Mouse (Mus musculus) liver, embryonic 13.5 days (tissue): ENCODE data around the gene Grik4. TPM values are rescaled to one million over a fixed set of nuclear protein-coding genes. Genes with fewer than 3 reads are reported as not detected.

Experiments
- ATAC-seq: fragments of 200-750 bp; cut with Nextera tagmentation; 2 replicates; pipeline ENCODE4 v1.8.0; 2017; ENCODE audit warnings: low read depth, mild to moderate bottlenecking, moderate number of reproducible peaks, moderate library complexity
- DNase-seq: peaks from one replicate; pipeline ENCODE4 v3.0.0; 2022
- H3K27ac ChIP-seq: fragments of 300-500 bp; sonication (generic); 2 replicates; pipeline ENCODE4 v1.5.1; 2015; ENCODE audit warnings: moderate library complexity, mild to moderate bottlenecking, inconsistent platforms
- H3K27me3 ChIP-seq: fragments of 300-500 bp; sonication (generic); 2 replicates; pipeline ENCODE4 v1.6.1; 2015; ENCODE audit warnings: mild to moderate bottlenecking, inconsistent platforms
- H3K36me3 ChIP-seq: fragments of 300-500 bp; sonication (generic); 2 replicates; pipeline ENCODE4 v1.6.1; 2015; ENCODE audit warnings: mild to moderate bottlenecking, inconsistent platforms
- H3K4me1 ChIP-seq: fragments of 300-500 bp; sonication (generic); replicated peaks from 2 replicates; pipeline ENCODE4 v1.6.1; 2015; ENCODE audit warnings: inconsistent platforms
- H3K4me2 ChIP-seq: fragments of 300-500 bp; sonication (generic); 2 replicates; pipeline ENCODE4 v1.6.1; 2015; ENCODE audit warnings: inconsistent platforms, mild to moderate bottlenecking, moderate library complexity
- H3K4me3 ChIP-seq: fragments of 300-500 bp; sonication (generic); replicated peaks from 2 replicates; pipeline ENCODE4 v1.5.1; 2015; ENCODE audit warnings: mild to moderate bottlenecking, inconsistent platforms
- H3K9ac ChIP-seq: fragments of 300-500 bp; sonication (generic); 2 replicates; pipeline ENCODE4 v1.6.1; 2015; ENCODE audit warnings: mild to moderate bottlenecking, inconsistent platforms
- H3K9me3 ChIP-seq: fragments of 300-500 bp; sonication (generic); replicated peaks from 2 replicates; pipeline ENCODE4 v1.6.1; 2016; ENCODE audit warnings: inconsistent platforms
- WGBS: fragments of 180-500 bp; shearing (Covaris S2); methylation state at CpG from one replicate; pipeline ENCODE4 v1.1.7; 2015; ENCODE audit not compliant: insufficient replicate concordance; 5-methylcytosine and 5-hydroxymethylcytosine counted together
- polyA plus RNA-seq: library from polyadenylated mRNA; unstranded; fragments of >200 nt; fragmentation: Nextera tagmentation; extraction: Ambion mirVana; gene quantifications from 2 replicates; pipeline ENCODE4 v1.2.1, GENCODE M21; 2015

The Grik4 gene
- polyA plus RNA-seq, 1 experiment from 2014 or later = 1.1 TPM

DNA sequence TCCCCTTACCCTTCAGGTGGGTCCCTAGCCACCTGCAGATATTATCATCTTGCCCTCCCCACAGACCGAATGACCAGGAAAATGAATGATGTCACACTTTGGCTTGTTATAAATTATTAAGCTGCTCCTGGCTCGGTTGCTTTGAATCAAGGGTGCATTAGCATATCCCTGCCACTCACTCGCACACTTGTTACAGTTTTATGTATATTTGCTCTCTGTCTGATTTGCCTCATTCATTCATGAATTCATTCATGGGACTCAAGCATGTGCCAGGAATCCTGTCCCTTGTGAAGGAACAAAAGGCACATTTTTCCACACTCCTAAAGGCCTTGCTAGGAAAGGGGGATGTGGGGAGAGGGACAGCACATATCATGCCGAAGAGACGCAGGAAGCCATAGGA, 431.1 kb downstream of the Grik4 start:
- 61% methylated on average over 5 of the region's 5 CpGs for WGBS
- Histone ChIP-seq H3K4me3 (no peak overlapping the region), H3K9me3 (no peaks in the 10 kb centered on the region), H3K36me3 (no peaks in the 10 kb centered on the region), H3K9ac (no peak overlapping the region), H3K27me3 (no peaks in the 10 kb centered on the region), H3K4me1 (no peaks in the 10 kb centered on the region), H3K4me2 (no peak overlapping the region), H3K27ac (no peak overlapping the region)
- DNase-seq = no peak
- ATAC-seq = no peak

DNA sequence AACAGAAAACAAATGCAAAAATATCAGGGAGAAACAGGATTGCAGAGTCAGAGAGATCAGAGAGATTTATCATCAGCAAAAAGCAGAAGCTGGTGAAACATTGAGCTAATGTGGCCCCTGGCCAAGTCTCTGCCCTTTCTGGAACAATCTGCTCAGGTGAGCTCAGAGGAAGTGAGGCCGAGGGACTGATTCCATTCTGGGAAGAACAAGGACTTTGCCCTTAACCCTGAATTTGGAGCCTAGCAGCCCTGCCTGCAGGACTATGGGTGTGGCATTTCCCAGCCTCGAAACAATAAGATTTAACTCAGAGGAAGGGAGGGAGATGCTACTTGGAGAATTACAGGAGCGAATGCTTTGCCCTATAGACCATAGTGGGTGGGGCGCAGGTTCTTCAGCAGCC, 432.0 kb downstream of the Grik4 start:
- Histone ChIP-seq H3K4me3 (no peak overlapping the region), H3K36me3 (no peaks in the 10 kb centered on the region), H3K27ac (no peak overlapping the region), H3K4me2 (no peak overlapping the region), H3K27me3 (no peaks in the 10 kb centered on the region), H3K9ac (no peak overlapping the region), H3K9me3 (no peaks in the 10 kb centered on the region), H3K4me1 (no peaks in the 10 kb centered on the region)
- WGBS = 40% methylated on average over 4 of the region's 4 CpGs
- no peak for ATAC-seq
- no peak for DNase-seq

DNA sequence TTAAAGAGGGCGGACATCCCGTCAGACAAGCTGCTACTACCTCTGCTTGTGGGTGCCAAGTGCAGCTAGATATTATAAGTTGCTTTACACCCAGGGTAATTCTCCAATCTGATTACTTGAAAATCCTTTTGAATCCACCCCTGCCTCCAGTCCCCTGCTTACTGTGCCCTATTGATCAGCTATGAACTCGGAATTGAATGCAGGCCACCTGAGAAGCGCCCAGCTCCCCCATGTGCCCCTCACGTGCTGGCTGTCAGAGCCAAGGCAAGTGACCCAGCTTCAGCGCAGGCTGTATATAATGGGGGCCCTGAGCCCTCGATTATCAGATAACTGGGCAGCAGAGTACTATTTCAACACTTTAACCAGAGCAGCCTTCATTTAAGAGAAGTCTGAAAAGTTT, 436.1 kb downstream of the Grik4 start:
- H3K4me1 ChIP-seq = no peaks in the 10 kb centered on the region
- H3K4me2 ChIP-seq = no peak overlapping the region
- no peak for ATAC-seq

DNA sequence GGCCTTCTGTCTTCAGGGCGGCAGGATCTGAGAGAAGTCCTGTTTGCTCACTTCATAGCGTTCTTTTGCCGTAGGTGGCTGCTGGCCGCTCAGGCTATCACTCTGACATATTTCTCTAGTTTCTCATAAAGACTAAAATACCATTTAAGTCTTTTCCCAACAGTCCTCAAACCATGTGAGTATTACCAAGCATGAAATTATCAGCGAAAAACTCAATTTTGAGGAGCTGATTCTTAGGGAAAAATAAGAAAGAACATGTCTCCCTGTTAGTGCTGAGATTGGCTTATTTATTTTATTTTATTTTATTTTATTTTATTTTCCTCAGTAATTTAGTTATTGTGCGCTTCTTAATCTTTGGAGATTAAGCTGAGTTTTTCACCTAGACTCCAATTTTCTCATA, 436.6 kb downstream of the Grik4 start, which contains the start of gene Tbcel:
Gene Tbcel, minus strand, starts transcription at position 101 of the 400 bp plus-strand sequence.
- 71% methylated on average over 6 of the region's 6 CpGs for WGBS
- Histone ChIP-seq H3K9ac (no peak within 1 kb of the TSS), H3K27me3 (no peaks in the 10 kb centered on the region), H3K4me2 (no peak within 1 kb of the TSS), H3K27ac (peak within 1 kb of the TSS; percentile 34; the same call in 1 of the 2 replicates), H3K9me3 (no peaks in the 10 kb centered on the region), H3K4me1 (no peaks in the 10 kb centered on the region), H3K4me3 (no peak within 1 kb of the TSS), H3K36me3 (no peaks in the 10 kb centered on the region)
- ATAC-seq (no peak), DNase-seq (no peak)

More for the DNA sequence above, 436.1 kb downstream of the Grik4 start:
- no peaks in the 10 kb centered on the region for H3K9me3 ChIP-seq
- H3K36me3 ChIP-seq = no peaks in the 10 kb centered on the region
- H3K9ac ChIP-seq = no peak overlapping the region
- no peak overlapping the region; the same call in 1 of the 2 replicates for H3K27ac ChIP-seq
- WGBS = 57% methylated on average over 7 of the region's 7 CpGs
- no peak for DNase-seq
- no peaks in the 10 kb centered on the region for H3K27me3 ChIP-seq
- no peak overlapping the region for H3K4me3 ChIP-seq

DNA sequence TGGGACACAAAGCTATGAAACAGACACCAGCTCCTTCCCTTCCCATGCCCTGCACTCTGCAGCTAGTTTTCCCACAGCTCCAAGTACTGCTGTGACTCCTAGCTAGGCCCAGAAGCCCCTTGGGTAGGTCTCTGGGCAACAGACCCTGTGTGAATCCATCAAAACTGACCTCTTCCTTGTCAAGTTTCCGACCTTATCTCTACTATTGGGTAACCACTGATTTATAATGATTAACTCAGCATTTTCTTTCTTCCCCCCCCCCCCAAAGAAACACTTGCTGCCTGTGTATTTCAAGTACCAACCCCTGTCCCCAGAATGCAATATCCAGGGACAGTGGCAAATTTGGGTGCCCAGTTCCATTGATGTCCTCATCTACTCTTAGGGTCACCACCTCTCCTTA, 437.3 kb downstream of the Grik4 start:
- Histone ChIP-seq H3K4me1 (no peaks in the 10 kb centered on the region), H3K4me3 (no peak overlapping the region), H3K4me2 (no peak overlapping the region), H3K9ac (no peak overlapping the region), H3K27ac (no peak overlapping the region), H3K9me3 (no peaks in the 10 kb centered on the region), H3K27me3 (no peaks in the 10 kb centered on the region), H3K36me3 (no peaks in the 10 kb centered on the region)
- ATAC-seq = 0 out of 2 replicates have a peak, but pooled peaks have one; percentile 36
- 17% methylated on average over 1 of the region's 1 CpGs for WGBS
- no peak for DNase-seq

DNA sequence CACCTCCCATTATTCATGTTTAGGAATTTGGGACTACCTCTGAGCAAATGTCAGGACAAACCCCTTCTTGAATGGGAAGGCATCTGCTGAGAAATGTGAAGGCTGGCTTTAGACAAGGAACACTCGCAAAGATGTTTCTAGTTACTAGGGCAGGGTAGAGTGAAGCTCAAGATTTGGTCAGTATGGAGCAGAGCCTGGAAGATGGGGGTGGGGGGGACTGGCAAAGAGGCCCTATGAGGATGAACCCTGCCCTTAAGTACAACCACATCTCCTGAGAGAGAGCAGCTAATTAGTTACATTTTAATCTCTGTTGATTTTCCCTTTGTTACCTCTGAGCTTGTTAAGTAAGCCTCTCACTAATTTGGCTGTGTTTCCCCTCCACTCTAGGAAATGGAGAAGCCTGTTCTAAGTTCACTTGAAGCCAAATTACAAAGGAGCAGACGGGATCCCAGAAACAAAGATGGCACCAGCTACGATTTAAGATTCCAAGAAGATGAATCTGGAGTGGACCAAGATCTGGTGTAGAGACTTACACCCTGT, 439.3 kb downstream of the Grik4 start:
- WGBS = 66% methylated on average over 3 of the region's 3 CpGs
- H3K9ac ChIP-seq = no peak overlapping the region
- ATAC-seq = no peak
- no peaks in the 10 kb centered on the region for H3K27me3 ChIP-seq
- H3K9me3 ChIP-seq = no peaks in the 10 kb centered on the region
- H3K4me1 ChIP-seq = no peaks in the 10 kb centered on the region
- no peaks in the 10 kb centered on the region for H3K36me3 ChIP-seq
- H3K4me2 ChIP-seq = no peak overlapping the region
- no peak overlapping the region for H3K27ac ChIP-seq
- no peak overlapping the region for H3K4me3 ChIP-seq
- no peak for DNase-seq

DNA sequence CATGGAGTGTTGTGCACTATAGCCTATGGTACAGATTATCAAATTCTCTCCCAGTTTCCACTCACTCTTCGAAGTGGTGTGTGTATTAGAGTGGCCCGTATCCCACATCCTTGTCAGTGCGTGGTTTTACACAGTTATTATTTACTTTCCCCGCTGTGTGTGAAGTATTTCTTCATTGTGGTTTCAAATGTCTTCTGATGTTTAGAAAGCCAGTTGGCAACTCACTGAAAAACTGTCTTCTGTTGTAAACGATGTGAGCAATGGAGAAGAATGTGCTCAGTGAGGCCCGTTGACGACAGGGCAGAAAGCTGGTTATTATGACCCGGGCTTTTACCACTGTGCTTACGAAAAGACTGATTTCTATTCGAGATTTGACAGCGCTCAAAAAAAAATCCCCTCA, 439.7 kb downstream of the Grik4 start:
- 70% methylated on average over 11 of the region's 11 CpGs for WGBS
- ATAC-seq = no peak
- no peak overlapping the region for H3K4me2 ChIP-seq

DNA sequence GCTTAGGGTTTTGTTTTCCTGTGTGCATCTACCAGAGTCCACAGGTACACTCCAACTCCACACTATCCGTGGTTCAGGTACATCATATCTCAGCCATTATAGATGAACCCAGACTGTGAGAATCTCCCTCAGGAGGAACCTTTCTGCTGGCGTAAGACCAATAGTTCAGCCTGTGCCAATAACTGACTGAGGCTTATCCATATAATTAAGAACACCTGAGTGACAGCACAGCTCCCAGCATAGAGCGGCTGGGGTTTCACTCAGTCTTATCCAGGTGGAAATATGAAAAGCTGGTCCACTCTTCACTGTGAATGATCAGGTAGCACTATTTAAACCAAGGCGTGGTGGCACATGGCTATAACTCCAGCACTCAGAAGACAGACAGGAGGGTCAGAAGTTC, 440.6 kb downstream of the Grik4 start:
- no peaks in the 10 kb centered on the region for H3K4me1 ChIP-seq
- no peak for ATAC-seq
- H3K9me3 ChIP-seq = no peaks in the 10 kb centered on the region
- no peak overlapping the region for H3K4me2 ChIP-seq
- H3K27me3 ChIP-seq = no peaks in the 10 kb centered on the region
- H3K36me3 ChIP-seq = no peaks in the 10 kb centered on the region
- H3K4me3 ChIP-seq = no peak overlapping the region
- H3K27ac ChIP-seq = no peak overlapping the region
- DNase-seq = no peak
- H3K9ac ChIP-seq = no peak overlapping the region
- 75% methylated on average over 4 of the region's 4 CpGs for WGBS

More for the DNA sequence above, 439.7 kb downstream of the Grik4 start:
- Histone ChIP-seq H3K9ac (no peak overlapping the region), H3K27ac (no peak overlapping the region), H3K4me1 (no peaks in the 10 kb centered on the region), H3K9me3 (no peaks in the 10 kb centered on the region), H3K4me3 (no peak overlapping the region), H3K27me3 (no peaks in the 10 kb centered on the region), H3K36me3 (no peaks in the 10 kb centered on the region)
- DNase-seq = no peak

DNA sequence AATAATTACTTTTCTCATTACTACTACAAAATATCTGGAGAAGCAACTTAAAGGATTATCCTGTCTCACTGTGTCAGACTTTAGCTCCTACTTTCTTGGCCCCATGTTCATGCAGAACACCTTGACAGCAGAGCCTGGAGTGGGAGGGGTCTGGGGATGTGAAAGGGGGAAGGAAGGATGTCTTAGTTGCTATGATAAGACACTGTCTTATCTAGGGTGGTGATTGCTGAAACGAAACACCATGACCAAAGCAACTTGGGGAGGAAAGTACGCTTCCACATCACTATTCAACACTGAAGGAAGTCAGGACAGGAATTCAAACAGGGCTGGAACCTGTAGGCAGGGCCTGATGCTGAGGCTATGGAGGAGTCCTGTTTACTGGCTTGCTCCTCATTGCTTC, 448.0 kb downstream of the Grik4 start:
- Histone ChIP-seq H3K9me3 (no peaks in the 10 kb centered on the region), H3K9ac (no peak overlapping the region), H3K4me2 (no peak overlapping the region), H3K27me3 (no peaks in the 10 kb centered on the region), H3K4me1 (no peaks in the 10 kb centered on the region), H3K36me3 (no peaks in the 10 kb centered on the region), H3K27ac (no peak overlapping the region), H3K4me3 (no peak overlapping the region)
- 24% methylated on average over 2 of the region's 2 CpGs for WGBS
- ATAC-seq (no peak), DNase-seq (no peak)

DNA sequence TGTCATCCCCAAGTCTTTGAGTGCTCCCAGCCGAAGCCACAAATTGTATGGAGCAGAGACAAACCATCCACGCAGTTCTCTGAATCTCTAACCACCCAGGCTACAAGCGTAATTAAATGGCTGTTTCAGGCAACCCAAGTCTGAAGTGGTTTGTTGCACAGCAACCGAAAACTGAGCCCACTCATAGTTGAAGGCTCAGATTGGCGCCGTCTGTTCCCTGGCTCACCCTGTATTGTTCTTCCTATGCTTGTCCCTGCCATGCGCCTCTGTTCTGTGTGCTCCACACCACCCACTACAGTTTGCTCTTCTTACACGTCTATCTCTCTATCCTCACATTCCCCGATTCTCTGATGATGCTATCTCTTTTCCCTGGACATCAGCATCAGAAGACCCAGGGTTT, 452.5 kb downstream of the Grik4 start:
- DNase-seq (no peak), ATAC-seq (no peak)
- Histone ChIP-seq H3K4me1 (no peaks in the 10 kb centered on the region), H3K9ac (no peak overlapping the region), H3K4me3 (no peak overlapping the region), H3K4me2 (no peak overlapping the region), H3K36me3 (no peaks in the 10 kb centered on the region), H3K9me3 (no peaks in the 10 kb centered on the region), H3K27ac (no peak overlapping the region), H3K27me3 (no peaks in the 10 kb centered on the region)
- WGBS = 74% methylated on average over 9 of the region's 9 CpGs

DNA sequence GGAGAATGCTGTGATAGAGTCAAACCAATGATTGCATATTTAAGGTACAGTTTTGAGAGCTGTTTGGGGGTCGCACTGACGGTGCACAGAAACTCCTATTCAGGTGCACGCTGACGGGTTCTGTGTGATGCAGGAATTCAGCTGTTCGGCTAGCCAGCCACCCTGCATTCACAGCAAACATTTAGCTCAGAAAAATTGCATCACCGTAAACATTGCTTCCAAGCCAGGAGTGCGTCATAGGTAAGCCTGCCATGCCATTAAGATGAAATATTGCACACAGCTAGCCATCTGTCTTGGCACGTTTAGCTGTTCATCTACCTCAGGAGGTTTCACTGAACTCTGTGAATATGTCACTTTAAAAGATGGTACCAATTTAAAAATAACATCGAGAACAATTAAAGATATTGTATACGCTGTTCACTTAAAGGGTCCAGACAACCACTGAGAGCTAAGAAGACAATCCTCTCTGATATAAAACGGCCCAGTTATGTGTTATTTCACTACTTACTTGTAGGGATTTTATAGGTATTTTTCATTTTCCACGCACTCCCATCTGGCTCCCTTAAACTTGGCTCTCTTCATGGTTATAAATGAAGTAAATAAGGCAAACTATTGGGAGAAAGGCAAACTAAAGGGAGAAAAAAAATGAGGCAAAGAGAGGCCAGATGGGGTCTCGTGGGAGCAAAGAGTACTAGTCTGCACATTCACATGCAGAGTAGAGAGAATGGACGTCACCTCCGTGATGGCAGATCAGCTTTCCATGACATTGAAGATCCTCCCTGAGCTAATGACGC, 453.5 kb downstream of the Grik4 start:
- Histone ChIP-seq H3K27ac (no peak overlapping the region), H3K36me3 (no peaks in the 10 kb centered on the region), H3K27me3 (no peaks in the 10 kb centered on the region), H3K4me1 (no peaks in the 10 kb centered on the region), H3K4me3 (no peak overlapping the region), H3K4me2 (no peak overlapping the region), H3K9ac (no peak overlapping the region), H3K9me3 (no peaks in the 10 kb centered on the region)
- no peak for DNase-seq
- WGBS = 72% methylated on average over 16 of the region's 16 CpGs
- ATAC-seq = no peak

DNA sequence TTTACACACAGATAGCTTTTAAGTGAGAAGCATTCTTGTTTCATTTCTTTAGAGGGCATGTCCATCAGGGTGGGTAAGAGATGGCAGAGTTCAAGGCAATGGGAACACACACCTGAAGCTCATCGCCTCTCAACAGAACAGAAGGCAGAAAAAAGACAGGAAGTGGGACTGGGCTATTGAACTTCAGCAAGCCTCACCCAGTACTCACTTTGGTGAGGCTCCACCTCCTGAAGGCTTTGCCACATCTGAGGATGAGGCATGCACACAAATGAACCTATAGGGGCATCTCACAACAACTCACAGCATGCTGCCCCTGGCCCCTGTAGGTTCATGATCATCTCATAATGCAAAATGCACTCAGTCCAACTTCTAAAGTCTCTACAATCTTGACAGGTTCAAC, 456.2 kb downstream of the Grik4 start:
- Histone ChIP-seq H3K9ac (no peak overlapping the region), H3K36me3 (no peaks in the 10 kb centered on the region), H3K4me2 (no peak overlapping the region), H3K9me3 (no peaks in the 10 kb centered on the region), H3K4me3 (no peak overlapping the region), H3K27me3 (no peaks in the 10 kb centered on the region), H3K4me1 (no peaks in the 10 kb centered on the region), H3K27ac (no peak overlapping the region)
- WGBS = 63% methylated on average over 1 of the region's 1 CpGs
- no peak for DNase-seq
- ATAC-seq = no peak
